Mouse (Mus musculus) megakaryocyte, embryonic 14.5 days (primary cell): ENCODE data around the gene Pitpnm3.

Experiments
- FLI1 ChIP-seq: IDR thresholded peaks from 2 replicates; pipeline ENCODE4 v1.6.1; 2012; ENCODE audit warnings: low read length, inconsistent platforms, mixed read lengths
- GATA1 ChIP-seq: IDR thresholded peaks from 3 replicates; pipeline ENCODE4 v1.6.1; 2012; ENCODE audit warnings: mixed read lengths, low read length, inconsistent platforms, borderline replicate concordance

GRCm38 (mm10) chr11:72132266-72132665 lies 3.3 kb downstream of the Pitpnm3 start:
- TF ChIP-seq GATA1 (no peak), FLI1 (no peak)
